Mouse (Mus musculus) cerebellum, adult (tissue): Measurements from ENCODE around the gene Apbb2.
A peak's percentile ranks its signal among the peaks of the same experiment; 100 is the strongest.

Source experiments
- ATAC-seq: cut with Nextera tagmentation; 2 replicates; pipeline ENCODE4 v1.9.2; 2017; ENCODE audit warnings: mild to moderate bottlenecking, moderate library complexity, mixed read lengths; ENCODE audit not compliant: insufficient number of reproducible peaks, low FRiP score, low TSS enrichment

Apbb2 gene

DNA sequence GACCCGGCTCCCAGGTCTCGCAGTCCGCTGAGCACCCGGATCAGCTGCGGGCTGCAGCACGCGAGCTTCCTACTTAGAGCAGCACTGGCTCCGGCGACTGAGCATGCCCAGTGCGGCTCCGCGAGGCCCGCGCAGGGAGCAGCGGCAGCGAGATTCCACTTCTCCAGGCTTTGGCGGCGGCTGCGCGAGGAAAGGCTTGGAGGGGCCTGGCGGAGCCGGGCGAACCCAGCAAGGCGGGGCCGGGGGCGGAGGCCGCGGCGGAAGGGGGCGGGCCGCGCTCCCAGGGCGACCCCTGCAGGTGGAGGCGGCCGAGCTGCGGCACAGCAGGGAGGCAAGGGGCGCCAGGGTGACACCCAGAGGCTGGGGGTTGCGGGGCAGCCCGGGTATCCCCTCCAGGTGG lies at the start of gene Apbb2:
TSS of gene Apbb2 (minus strand) at position 188 of the 400 bp plus-strand sequence.
- peak; percentile 80 for ATAC-seq

DNA sequence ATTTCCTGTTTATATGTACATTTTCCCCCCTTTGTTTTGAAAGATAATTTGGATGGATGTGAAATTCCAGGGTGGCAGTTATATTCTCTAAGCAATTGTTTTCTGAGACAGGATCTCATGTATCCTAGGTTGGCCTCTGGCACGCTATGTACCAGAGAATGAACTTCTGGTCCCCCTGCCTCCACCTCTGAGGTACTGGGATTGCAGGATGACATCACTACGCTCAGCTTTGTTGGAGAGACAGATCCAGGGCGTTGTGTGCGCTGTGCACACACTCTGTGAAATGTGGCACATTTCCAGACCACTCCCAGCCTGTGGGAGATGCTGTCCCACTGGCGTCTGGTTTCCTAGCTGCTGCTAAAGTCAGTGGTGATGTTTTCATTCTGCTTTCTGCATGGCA lies 35.6 kb upstream of the Apbb2 start:
- no peak for ATAC-seq

DNA sequence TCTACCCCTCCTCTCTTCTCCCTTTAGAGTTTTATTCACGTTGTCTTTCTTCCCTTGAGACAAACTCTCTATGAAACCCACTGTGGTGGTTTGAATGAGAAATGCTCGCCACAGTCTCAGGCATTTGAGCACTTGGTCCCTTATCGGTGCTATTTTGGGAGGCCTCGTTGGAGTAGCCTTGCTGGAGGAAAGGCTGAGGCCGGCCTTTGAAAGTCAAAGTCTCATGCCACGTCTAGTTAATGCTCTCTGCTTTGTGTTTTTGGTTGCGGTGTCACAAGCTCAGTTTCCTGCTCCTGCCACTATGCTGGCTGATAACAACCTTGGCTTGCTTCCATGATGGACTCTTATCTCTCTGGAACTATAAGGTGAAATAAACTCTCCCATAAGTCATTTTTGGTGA lies 28.9 kb upstream of the Apbb2 start:
- no peak for ATAC-seq

DNA sequence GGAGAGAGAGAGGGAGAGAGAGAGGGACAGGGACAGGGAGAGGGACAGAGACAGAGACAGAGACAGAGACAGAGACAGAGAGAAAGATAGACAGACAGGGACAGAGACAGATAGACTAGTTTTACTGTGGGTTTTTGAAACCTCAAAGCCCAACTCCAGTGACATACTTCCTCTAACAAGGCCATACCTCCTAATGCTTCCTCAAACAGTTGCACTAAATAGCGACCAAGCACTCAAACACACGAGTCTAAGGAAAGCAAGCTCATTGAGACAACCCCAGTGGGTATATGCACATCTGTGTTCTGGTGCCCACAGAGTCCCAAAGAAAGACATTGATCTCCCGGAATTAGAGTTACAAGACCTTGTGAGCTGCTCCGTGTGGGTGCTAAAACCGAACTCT lies 24.7 kb upstream of the Apbb2 start:
- no peak for ATAC-seq

DNA sequence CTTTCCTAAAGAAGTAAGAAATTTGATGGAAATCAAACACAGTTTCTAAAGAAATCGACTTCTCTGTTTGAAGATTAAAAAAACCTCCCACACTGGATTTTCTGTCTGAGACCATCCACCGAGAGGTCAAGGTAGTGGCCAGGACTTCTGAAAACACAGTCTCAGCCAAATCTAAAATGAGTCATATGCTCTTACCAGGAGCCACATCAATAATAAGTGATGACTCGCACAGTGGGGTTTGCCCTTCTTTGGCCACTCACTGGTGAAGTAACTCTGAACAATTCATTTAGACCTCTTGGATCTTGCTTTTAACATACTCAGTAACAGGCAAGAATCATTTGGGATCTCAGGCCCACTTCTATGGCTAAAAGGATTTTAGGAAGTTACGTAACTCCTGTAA lies 23.6 kb upstream of the Apbb2 start:
- no peak for ATAC-seq

DNA sequence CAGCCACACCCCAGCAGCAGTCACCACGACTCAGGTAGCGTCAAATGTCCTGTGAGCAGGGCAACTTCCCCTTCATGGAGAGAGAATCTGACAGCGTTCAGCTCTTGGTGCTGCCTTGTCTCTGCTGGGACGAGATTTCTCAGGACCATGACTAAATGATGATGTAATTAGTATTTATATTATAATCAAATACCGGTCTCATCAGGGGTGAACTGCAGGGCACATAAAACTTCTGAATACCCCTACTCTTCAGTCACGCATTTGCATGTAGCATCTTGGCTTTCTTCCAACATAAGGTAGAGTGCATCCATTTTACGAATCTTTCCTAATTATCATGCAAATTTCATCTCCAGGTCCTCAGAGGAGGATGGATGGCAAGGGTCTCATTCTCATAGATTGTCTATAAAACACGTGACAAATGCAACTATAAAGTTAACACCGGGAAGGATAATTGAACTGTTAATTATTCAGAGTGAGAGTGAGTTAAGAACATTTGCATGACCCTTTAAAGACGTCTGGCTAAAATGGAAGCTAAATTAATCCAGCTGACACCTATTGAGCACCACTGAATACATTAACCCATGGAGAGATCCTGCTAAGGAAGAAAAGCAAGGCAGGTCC lies 17.0 kb upstream of the Apbb2 start:
- no peak for ATAC-seq

DNA sequence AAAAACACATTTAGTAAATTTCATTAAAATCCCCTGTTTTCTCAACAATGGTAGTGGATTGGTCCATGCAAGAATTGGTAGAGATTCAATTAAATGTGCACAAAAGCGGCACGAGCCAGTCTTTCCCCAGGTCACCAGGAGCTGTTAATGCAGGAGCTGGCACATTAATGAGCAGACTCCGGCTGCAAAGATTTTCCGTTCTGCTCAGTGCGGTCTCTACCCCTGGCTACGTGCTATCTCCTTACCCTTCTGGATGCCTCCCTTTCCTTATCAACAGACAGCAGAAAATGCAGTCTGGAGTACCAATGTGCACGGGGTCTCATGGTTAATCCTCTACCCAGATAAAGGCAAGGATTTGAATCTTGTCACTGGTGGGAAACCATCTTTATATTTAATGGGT lies 9.2 kb upstream of the Apbb2 start:
- no peak for ATAC-seq

DNA sequence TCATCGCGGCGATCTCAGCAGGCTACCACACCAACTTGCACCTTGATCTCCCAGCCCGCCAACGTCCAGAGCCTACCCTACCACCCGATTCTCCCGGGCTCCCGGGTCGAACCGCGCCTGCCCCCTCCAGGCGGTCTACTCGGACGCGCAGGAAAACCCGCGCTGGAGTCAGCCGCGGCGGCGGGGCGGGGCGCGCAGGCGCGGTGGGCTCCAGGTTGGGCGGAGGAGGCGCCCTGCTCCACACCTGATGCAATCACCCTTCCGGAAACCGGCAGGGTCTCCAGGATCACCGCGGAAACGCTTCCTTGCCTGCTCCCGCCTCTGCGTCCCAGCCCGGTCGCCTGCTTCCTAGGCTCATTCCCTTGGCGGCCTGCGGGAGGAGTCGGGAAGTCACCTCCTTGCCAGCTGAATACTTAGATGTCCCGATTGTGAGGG lies 1.6 kb upstream of the Apbb2 start:
- peak; percentile 73 for ATAC-seq

DNA sequence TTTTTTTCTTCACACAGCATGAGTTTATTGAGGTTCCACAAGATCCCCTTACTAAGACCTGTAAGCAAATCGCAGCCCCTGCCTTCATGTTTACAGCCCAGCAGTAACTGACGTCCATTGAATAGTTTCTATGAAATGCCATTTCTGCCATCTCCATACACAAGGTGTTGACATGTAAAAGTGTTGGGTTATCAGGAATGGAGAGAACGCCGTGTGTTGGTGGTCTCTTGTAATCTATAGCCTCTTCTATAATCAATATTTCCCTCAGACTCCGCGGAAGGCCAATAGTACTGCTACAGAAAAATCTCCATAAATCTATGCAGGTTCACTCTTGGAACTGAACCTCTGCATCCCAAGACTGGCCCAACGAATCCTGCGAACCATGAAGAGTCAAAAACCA lies 1.1 kb upstream of the Apbb2 start:
- no peak for ATAC-seq

DNA sequence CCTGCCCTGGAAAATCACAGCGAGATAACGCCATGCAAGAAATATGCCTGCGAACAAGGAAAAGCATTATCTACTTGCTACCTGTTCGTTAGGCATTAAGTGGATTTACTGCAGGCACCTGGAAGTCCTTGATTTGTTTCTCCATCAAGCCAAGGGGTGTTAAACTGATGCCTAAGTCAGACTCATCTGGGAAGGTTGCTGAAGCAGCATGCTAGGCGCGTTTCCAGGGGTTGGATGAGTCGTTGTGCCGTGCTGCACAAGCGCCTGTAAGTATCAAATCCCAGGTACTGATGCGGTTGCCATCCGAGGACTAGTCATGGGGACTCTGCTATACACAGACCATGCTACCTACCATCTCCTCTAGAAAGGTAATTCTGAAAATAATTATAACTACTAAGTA lies 611 bp upstream of the Apbb2 start:
- ATAC-seq: no peak; the same call in 1 of the 2 replicates

DNA sequence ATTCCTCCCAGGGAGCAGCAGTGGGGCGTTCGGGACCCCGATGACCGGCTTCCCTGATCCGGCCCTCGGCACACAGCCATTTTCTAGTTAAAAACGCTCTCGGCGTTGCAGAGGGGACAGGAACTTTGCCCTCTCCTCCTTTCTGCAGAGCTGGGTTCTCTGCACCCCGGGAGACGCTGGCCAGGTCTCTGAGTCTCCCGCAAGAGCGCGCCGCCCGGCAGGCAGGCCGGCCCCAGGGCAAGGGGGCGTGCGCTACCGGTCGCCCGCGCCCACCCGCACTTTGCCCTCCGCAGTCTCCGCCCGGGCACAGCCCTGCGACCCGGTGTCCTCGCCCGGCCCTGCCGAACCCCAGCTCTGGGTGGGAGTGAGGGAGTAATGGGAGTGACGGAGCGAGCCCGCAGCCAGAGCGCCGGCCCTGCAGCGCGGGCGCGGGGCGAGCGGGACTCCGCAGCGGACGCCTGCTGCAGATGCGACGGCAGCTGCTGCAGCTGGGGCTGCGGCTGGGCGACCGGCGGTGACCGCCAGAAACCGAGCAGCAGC lies 593 bp downstream of the Apbb2 start:
- peak; percentile 26; the same call in 1 of the 2 replicates for ATAC-seq

DNA sequence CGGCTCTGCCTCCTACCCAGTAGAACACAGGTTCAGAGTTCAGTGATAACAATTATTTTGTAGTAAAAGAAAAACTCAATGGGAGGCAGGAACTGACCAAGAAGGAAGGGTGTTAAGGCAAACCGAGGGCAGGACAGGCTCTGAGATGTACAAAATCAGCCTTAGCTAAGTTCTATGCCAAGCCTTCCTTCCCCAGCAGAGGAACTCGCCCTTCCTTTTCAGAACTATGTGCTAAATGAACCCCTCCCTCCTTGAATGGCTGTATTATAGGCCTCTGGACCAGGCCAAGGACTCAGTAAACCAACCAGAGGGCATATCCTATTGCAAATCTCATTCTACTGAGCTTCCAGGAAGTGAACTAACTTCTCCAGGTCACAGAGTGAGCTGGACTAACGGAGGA lies 3.6 kb downstream of the Apbb2 start:
- ATAC-seq: no peak

DNA sequence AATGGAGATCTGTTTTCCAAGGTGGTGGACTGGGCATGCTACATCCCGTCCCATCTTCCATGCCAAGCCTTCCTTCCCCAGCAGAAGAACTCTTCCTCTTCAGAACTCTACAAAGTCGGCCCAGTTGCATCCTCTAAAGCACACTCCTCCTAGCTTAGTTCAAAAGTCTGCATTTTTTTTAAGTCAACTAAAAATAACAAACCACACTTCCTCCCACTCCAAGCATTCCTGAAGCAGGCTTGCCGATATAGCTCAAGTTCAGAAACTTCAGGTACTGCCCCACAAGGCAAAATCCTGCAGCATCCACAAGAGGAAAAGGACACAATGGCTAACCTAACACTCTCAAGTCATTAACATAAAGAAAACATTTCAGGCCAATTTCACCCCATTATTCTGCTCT lies 4.9 kb downstream of the Apbb2 start:
- no peak for ATAC-seq

DNA sequence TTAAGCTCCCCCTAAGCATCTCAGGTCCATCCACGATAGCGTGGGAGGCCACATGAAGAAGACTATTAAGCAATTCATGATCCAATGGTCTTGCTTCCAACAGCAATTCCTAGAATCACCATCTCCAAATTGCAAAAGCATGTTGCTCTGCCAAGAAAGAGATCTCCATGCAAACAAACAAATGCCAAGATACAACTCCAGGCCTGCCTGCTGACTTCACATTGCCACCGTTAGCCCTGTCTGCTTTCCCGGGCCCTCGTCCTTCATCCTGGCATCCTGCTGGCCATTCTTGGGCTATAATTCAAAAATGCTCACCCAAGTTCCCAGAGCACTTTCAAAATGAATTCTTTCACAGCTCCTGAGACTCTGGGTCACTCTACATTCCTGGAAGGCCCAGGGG lies 5.6 kb downstream of the Apbb2 start:
- ATAC-seq: no peak

DNA sequence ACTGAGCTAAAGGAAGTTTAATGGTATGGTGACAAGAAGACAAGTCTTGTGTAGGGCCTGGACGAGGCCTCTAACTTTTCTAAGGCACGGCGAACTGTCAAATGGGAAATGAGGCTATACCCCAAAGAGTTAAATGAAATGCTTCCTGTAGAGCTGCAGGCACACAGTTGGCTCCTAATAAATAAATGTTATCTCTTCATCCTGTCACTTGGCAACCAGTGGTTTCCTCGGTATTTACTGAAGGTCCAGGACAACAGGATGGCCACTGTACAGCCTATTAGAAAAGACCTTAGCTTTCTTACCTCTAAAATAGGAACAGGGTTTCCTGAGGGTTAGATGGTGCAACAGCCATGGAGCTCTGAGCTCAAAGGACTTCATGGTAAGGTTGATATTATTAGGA lies 6.7 kb downstream of the Apbb2 start:
- no peak for ATAC-seq

DNA sequence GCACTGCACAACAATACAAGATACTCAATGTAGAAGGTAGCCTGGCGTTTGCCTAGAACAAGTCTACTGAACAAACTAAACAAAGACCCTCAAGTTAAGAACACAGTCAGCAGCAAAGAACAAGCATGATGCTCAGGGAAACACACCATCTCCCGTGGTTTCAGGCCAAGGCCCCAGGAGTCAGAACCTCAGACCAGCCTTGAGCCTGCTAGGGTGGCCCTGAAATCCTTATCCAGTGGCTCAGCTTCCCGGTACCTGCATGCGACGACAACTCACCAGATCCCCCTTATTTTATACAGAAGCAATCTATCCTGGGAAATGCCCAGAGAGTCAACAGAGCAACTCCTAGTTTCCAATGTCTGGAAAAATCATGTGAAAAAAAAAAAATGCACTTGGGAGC lies 7.2 kb downstream of the Apbb2 start:
- no peak for ATAC-seq

DNA sequence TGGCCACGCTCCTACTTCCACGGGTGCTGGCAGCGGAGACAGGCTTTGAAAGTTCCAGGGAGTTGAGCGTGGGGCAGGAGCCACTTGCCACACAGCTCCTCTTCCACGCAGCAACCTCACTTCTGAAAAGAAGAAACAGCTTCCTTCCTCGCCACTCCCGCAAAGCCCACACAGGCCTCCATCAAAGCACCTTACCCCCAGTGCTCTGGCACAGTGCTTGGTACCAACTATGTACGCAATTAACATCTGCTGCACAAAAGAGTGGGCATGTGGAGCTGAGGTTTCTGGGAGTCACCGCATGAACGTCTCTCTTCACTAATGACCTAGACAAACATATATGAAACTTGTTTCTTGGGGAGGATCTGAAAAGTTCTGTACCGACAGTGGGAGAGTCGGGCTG lies 8.3 kb downstream of the Apbb2 start:
- ATAC-seq: no peak

DNA sequence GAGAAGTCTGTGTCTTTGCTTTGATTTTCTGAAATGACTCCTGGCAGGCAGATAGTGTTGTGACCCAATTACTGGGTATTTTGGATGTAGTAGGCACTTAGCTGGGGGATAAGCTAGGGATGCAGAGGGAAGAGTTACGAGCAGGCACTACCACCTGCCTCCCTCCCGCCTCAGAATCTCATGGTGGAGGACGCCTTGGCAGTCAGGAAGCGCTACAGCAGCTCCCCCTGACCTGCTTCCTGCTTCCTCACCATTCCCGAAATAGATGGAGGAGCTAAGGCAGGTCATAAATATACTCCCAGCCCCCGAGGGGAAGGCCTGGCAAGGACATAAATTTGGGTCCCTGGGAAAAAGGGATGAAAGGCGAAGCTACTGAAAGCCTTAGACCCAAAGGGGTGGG lies 9.3 kb downstream of the Apbb2 start:
- ATAC-seq: peak; percentile 42; the same call in 1 of the 2 replicates

DNA sequence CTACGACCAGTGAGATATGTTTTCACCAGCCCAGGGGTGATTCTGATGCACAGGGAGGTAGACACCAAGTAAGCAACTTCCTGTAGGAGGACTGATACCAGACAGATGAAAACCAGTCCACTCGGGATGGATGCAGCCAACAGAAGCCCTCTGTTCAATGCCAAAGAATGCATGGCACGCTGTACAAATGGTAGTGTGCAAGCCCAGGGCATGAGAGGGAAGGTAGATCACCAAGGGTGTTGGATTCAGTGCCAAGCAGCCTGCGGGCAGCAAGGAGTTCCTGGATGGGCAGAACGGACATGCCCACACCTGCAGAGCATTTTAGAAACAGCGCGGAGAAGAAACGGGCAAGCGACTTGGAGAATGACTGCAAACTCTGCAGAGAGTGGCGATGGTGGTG lies 10.8 kb downstream of the Apbb2 start:
- ATAC-seq: no peak

DNA sequence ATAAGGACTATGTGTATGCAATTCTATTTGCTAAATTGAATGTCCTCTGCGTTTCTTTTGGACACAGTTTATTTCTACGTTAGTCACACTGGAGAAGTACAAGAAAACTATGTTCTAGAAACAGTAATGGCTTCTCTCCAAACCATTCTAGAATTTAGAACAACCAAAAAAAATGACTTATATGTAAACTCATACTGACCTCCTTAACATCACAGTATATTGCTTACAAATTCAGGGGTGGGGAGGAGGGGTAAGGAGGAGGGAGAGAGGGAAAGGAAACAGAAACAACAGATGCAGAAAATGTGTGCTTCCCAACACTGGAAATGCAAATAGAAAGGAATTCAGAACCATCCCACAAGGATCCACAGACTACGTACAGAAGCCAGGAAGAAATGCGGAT lies 11.4 kb downstream of the Apbb2 start:
- no peak for ATAC-seq

DNA sequence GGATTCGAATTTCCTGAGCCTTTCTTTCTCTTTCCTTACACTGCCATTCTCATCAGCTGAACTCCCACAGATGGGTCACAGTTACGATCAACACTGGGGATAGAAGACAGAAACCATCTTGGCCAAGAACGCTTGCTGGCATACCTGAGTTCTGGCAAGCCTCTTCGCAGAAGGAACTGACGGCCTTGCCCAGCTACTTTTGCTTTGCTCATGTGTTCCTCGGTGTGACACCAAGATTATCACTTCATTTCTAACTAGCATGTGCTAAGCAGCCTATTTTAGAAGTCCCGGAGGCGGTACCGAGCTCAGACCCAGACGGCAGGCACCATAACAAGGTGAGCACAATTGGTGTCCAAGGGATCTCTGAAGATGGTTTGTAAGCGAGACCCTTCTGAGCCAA lies 12.9 kb downstream of the Apbb2 start:
- no peak for ATAC-seq

DNA sequence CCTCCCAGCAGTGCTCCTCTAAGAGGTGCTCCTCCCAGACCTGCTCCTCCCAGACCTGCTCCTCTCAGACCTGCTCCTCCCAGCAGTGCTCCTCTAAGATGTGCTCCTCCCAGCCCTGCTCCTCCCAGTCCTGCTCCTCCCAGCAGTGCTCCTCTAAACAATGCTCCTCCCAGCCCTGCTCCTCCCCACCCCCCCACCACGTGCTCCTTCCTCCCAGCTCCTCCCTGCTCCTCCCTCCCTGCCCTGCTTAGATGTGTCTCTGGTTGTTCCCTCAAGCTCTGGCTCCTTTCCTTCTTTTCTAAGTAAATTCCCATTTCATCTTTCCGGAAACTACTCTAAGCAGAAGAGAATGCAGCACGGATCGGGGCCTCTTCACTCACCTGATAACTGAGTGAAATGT lies 14.2 kb downstream of the Apbb2 start:
- no peak for ATAC-seq

DNA sequence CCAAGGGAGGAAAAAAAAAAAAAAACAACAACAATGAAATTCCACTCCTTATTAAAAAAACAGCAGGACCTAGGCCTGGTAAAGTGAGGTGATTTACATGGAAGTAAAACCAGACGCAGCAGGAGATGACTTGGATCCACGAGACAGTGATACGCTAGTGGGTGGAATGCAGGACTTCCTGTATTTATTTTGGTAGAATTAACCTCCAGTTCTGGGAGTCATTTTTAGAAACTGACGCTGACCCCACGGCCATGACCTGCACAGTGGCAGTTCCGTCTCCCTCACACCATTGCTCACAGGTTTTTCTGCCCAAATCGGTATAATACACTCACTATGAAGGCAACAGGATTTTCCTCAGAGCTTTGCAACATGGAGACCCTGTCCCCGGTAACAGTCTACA lies 14.8 kb downstream of the Apbb2 start:
- ATAC-seq: no peak
